Mouse (Mus musculus): Measurements from ENCODE around the gene Cyb5b. TPM values are rescaled to one million over a fixed set of nuclear protein-coding genes. Genes with fewer than 3 reads are reported as not detected.

The Cyb5b gene
- polyA plus RNA-seq, 1 experiment from 2014 or later, result 77.0 TPM

- no peak overlapping the region for H3K4me2 ChIP-seq (replicated peaks)
- H3K4me1 ChIP-seq, result 0 out of 2 replicates have a peak, but pooled peaks cover 2% of the 10 kb centered on the region
- no peaks in the 10 kb centered on the region for H3K9me3 ChIP-seq
- ATAC-seq (ENCODE audit: low FRiP score, low read depth), result no peak
- H3K27me3 ChIP-seq, result no peaks in the 10 kb centered on the region
- H3K9ac ChIP-seq, result no peak overlapping the region
- H3K36me3 ChIP-seq, result no peaks in the 10 kb centered on the region
- 39% methylated on average over 8 of the region's 8 CpGs for WGBS
- H3K4me3 ChIP-seq, result no peak overlapping the region
- no peak overlapping the region for H3K27ac ChIP-seq
These were observed 71.7 kb downstream of the Cyb5b start for GRCm38 (mm10) chr8:107221924-107222851.

GRCm38 (mm10) chr8:107226183-107226582, 75.7 kb downstream of the Cyb5b start:
- H3K9me3 ChIP-seq, result no peaks in the 10 kb centered on the region
- H3K27ac ChIP-seq, result no peak overlapping the region; the same call in 1 of the 2 replicates
- WGBS, result 16% methylated on average over 9 of the region's 9 CpGs
- no peak overlapping the region for H3K4me2 ChIP-seq (replicated peaks)
- no peaks in the 10 kb centered on the region for H3K36me3 ChIP-seq
- no peaks in the 10 kb centered on the region for H3K27me3 ChIP-seq
- no peak for ATAC-seq (ENCODE audit: low FRiP score, low read depth)
- H3K4me3 ChIP-seq, result no peak overlapping the region
- H3K9ac ChIP-seq, result no peak overlapping the region
- H3K4me1 ChIP-seq, result 0 out of 2 replicates have a peak, but pooled peaks cover 3% of the 10 kb centered on the region

- H3K4me3 ChIP-seq, result no peak overlapping the region
- no peak for ATAC-seq (ENCODE audit: low FRiP score, low read depth)
- H3K4me2 ChIP-seq (replicated peaks), result no peak overlapping the region
- no peaks in the 10 kb centered on the region for H3K27me3 ChIP-seq
- H3K27ac ChIP-seq, result no peak overlapping the region
- 29% methylated on average over 11 of the region's 11 CpGs for WGBS
- H3K9me3 ChIP-seq, result no peaks in the 10 kb centered on the region
- no peaks in the 10 kb centered on the region for H3K36me3 ChIP-seq
- 0 out of 2 replicates have a peak, but pooled peaks cover 3% of the 10 kb centered on the region for H3K4me1 ChIP-seq
- H3K9ac ChIP-seq, result no peak overlapping the region
These were observed 76.7 kb downstream of the Cyb5b start for GRCm38 (mm10) chr8:107227011-107227626.

- Histone ChIP-seq H3K9ac (no peak overlapping the region), H3K4me3 (no peak overlapping the region), H3K9me3 (no peaks in the 10 kb centered on the region), H3K4me2 (replicated peaks) (no peak overlapping the region), H3K36me3 (no peaks in the 10 kb centered on the region), H3K27ac (no peak overlapping the region), H3K27me3 (no peaks in the 10 kb centered on the region), H3K4me1 (no peaks in the 10 kb centered on the region)
- ATAC-seq (ENCODE audit: low FRiP score, low read depth), result no peak
- WGBS, result 90% methylated on average over 3 of the region's 3 CpGs
These were observed 82.8 kb downstream of the Cyb5b start for GRCm38 (mm10) chr8:107233251-107233650.

- H3K36me3 ChIP-seq, result no peaks in the 10 kb centered on the region
- H3K4me2 ChIP-seq (replicated peaks), result no peak overlapping the region
- no peak overlapping the region for H3K9ac ChIP-seq
- no peaks in the 10 kb centered on the region for H3K27me3 ChIP-seq
- H3K4me1 ChIP-seq, result no peaks in the 10 kb centered on the region
- 81% methylated on average over 2 of the region's 2 CpGs for WGBS
- no peak for ATAC-seq (ENCODE audit: low FRiP score, low read depth)
- H3K9me3 ChIP-seq, result no peaks in the 10 kb centered on the region
- no peak overlapping the region for H3K4me3 ChIP-seq
- H3K27ac ChIP-seq, result no peak overlapping the region
These were observed 83.3 kb downstream of the Cyb5b start for GRCm38 (mm10) chr8:107233718-107234117.

Other genes starting within 250 kb of the Cyb5b start
- 16.4 and 17.7 TPM in 2 replicates for gene Sntb2, start 214.9 kb upstream of the Cyb5b start, polyA plus RNA-seq (2015; fragmentation: Nextera tagmentation; extraction: Ambion mirVana)
- gene Vps4a, start 119.4 kb upstream of the Cyb5b start, polyA plus RNA-seq (2015; fragmentation: Nextera tagmentation; extraction: Ambion mirVana), result 81.7 and 81.9 TPM in 2 replicates
- gene Pdf, start 102.0 kb upstream of the Cyb5b start, polyA plus RNA-seq (2015; fragmentation: Nextera tagmentation; extraction: Ambion mirVana), result 51.0 and 55.6 TPM in 2 replicates
- 37.5 and 40.8 TPM in 2 replicates for gene Cog8, start 94.0 kb upstream of the Cyb5b start, polyA plus RNA-seq (2015; fragmentation: Nextera tagmentation; extraction: Ambion mirVana)
- 99.9 and 104 TPM in 2 replicates for gene Nip7, start 93.8 kb upstream of the Cyb5b start, polyA plus RNA-seq (2015; fragmentation: Nextera tagmentation; extraction: Ambion mirVana)
- gene Tmed6, start 85.0 kb upstream of the Cyb5b start, polyA plus RNA-seq (2015; fragmentation: Nextera tagmentation; extraction: Ambion mirVana), result not detected in 2 replicates
- 23.5 and 24.0 TPM in 2 replicates for gene Terf2, start 54.1 kb upstream of the Cyb5b start, polyA plus RNA-seq (2015; fragmentation: Nextera tagmentation; extraction: Ambion mirVana)
- gene Nfat5, start 142.8 kb downstream of the Cyb5b start, polyA plus RNA-seq (2015; fragmentation: Nextera tagmentation; extraction: Ambion mirVana), result 21.4 and 22.5 TPM in 2 replicates